11 mouse cellular contexts compared by ENCODE assay signal in genomic region chr13:59531203-59531602, GRCm38 (mm10). TPM values are rescaled to one million over a fixed set of nuclear protein-coding genes. Genes with fewer than 3 reads are reported as not detected.
A peak's percentile ranks its signal among the peaks of the same experiment; 100 is the strongest.
DNase-seq lines count a peak whose midpoint lies in the region; TF ChIP-seq lines count a peak whose summit lies in the region.
"Had no signal": no experiment of that assay in that cellular context is flagged by ENCODE, and none has a peak within 500 bp of the region (broad histone marks: within the 10 kb centered on the region; RNA-seq: fewer than 3 reads in every experiment).

No protein-coding gene starts in this region.

- peak; percentile 29 for TF ChIP-seq CTCF in left cerebral cortex, adult 2 months (IDR thresholded peaks at IDR 0.05)

- intact Hi-C loops in left cerebral cortex, adult 2 months (cut with DNase I), result no loop called here

- H3K27ac ChIP-seq in left cerebral cortex, adult 2 months, result no peak overlapping the region
- H3K27ac ChIP-seq: heart, embryonic 13.5 days; liver, embryonic 13.5 days had no signal

- H3K4me3 ChIP-seq in left cerebral cortex, adult 2 months, result no peak overlapping the region
- H3K4me3 ChIP-seq: heart, embryonic 13.5 days; liver, embryonic 13.5 days; myocyte had no signal

- peak; percentile 72 to 73 for DNase-seq in cerebellum, postnatal 10 days
- DNase-seq in cerebellum, adult 11 months, result no peak
- DNase-seq in left cerebral cortex, adult 2 months (ENCODE audit: extremely low spot score in 1 of 2, low spot score in 2 of 2), result no peak
- DNase-seq in left cerebral cortex, adult 11 months (ENCODE audit: low spot score), result no peak
- DNase-seq in B cell, adult 2 months, result peak; percentile 23 to 31
- peak; percentile 12 for DNase-seq in induced T-regulatory cell, adult 2 months (ENCODE audit: low read depth)
- DNase-seq in right cerebral cortex, postnatal 4 days, result no peak
- no peak for DNase-seq in ovary, adult 18-20 months (ENCODE audit: low spot score)
- DNase-seq: liver, embryonic 13.5 days had no signal

RNA-seq across cellular contexts. Expression of gene Agtpbp1, which starts 53.8 kb away (rescaled TPM):
- total RNA-seq in left cerebral cortex, adult 2 months (2021), result 100 to 1,000 TPM; 352 to 357 TPM

RNA-seq across cellular contexts. Expression of gene Naa35, which starts 53.9 kb away (rescaled TPM):
- 10 to 100 TPM; 95.1 to 98.1 TPM for total RNA-seq in left cerebral cortex, adult 2 months (2021)

Comparison
In these comparisons a context has a peak if more than half of its experiments do, and no peak if none do; other contexts are left out.
1. DNase-seq: peak in cerebellum, postnatal 10 days (2 of 2), B cell, adult 2 months (2 of 2) and induced T-regulatory cell, adult 2 months (single experiment); none in cerebellum, adult 11 months (single experiment), left cerebral cortex, adult 2 months (0 of 2), left cerebral cortex, adult 11 months (single experiment), right cerebral cortex, postnatal 4 days (single experiment) and ovary, adult 18-20 months (single experiment).